Mouse (Mus musculus): Measurements from ENCODE around the gene Fcgr3.

Fcgr3 gene

GRCm38 (mm10) chr1:171050774-171051173 lies 14.0 kb downstream of the Fcgr3 start:
- no peak for DNase-seq (ENCODE audit: low spot score in 2 of 2)

GRCm38 (mm10) chr1:171049263-171049662 lies 15.5 kb downstream of the Fcgr3 start:
- no peak for DNase-seq (ENCODE audit: low spot score in 2 of 2)

- DNase-seq (ENCODE audit: low spot score in 2 of 2): no peak
Measured at GRCm38 (mm10) chr1:171046501-171046900, 18.2 kb downstream of the Fcgr3 start.

- DNase-seq (ENCODE audit: low spot score in 2 of 2): no peak
Measured at GRCm38 (mm10) chr1:171045079-171045465, 19.7 kb downstream of the Fcgr3 start.

- peak; percentile 67 to 77 for DNase-seq (ENCODE audit: low spot score in 2 of 2)
Measured at GRCm38 (mm10) chr1:171044365-171045078, 20.2 kb downstream of the Fcgr3 start.

- DNase-seq (ENCODE audit: low spot score in 2 of 2): no peak
Measured at GRCm38 (mm10) chr1:171043594-171044153, 21.1 kb downstream of the Fcgr3 start.

GRCm38 (mm10) chr1:171039880-171040279 lies 24.9 kb downstream of the Fcgr3 start:
- DNase-seq (ENCODE audit: low spot score in 2 of 2): no peak

- no peak for DNase-seq (ENCODE audit: low spot score in 2 of 2)
Measured at GRCm38 (mm10) chr1:171039135-171039534, 25.6 kb downstream of the Fcgr3 start.

- peak; percentile 53 to 83 for DNase-seq (ENCODE audit: low spot score in 2 of 2)
Measured at GRCm38 (mm10) chr1:171037861-171038721, 26.6 kb downstream of the Fcgr3 start.

GRCm38 (mm10) chr1:171036550-171037324 lies 28.0 kb downstream of the Fcgr3 start:
- DNase-seq (ENCODE audit: low spot score in 2 of 2): peak; percentile 23 to 73

GRCm38 (mm10) chr1:171035611-171036010 lies 29.1 kb downstream of the Fcgr3 start:
- no peak for DNase-seq (ENCODE audit: low spot score in 2 of 2)

- DNase-seq (ENCODE audit: low spot score in 2 of 2): peak in 1 of 2 experiments; percentile 7
Measured at GRCm38 (mm10) chr1:171034201-171034600, 30.5 kb downstream of the Fcgr3 start.

- peak; percentile 73 to 92 for DNase-seq (ENCODE audit: low spot score in 2 of 2)
Measured at GRCm38 (mm10) chr1:171033756-171034155, 31.0 kb downstream of the Fcgr3 start.

GRCm38 (mm10) chr1:171033196-171033595 lies 31.5 kb downstream of the Fcgr3 start:
- peak in 1 of 2 experiments; percentile 16 for DNase-seq (ENCODE audit: low spot score in 2 of 2)

- DNase-seq (ENCODE audit: low spot score in 2 of 2): no peak
Measured at GRCm38 (mm10) chr1:171032691-171033090, 32.0 kb downstream of the Fcgr3 start.

- no peak for DNase-seq (ENCODE audit: low spot score in 2 of 2)
Measured at GRCm38 (mm10) chr1:171031752-171032151, 33.0 kb downstream of the Fcgr3 start.

GRCm38 (mm10) chr1:171019311-171019950 lies 45.3 kb downstream of the Fcgr3 start:
- no peak for DNase-seq (ENCODE audit: low spot score in 2 of 2)

GRCm38 (mm10) chr1:171018737-171019136 lies 46.0 kb downstream of the Fcgr3 start, which contains the start of gene Fcgr4:
Fcgr4 (plus strand) TSS chr1:171018920.
- DNase-seq (ENCODE audit: low spot score in 2 of 2): no peak

GRCm38 (mm10) chr1:171017468-171018158 lies 47.1 kb downstream of the Fcgr3 start:
- no peak for DNase-seq (ENCODE audit: low spot score in 2 of 2)

GRCm38 (mm10) chr1:171016676-171017356 lies 47.9 kb downstream of the Fcgr3 start:
- DNase-seq (ENCODE audit: low spot score in 2 of 2): no peak
